Mouse (Mus musculus) adrenal gland, postnatal 10 days (tissue): ENCODE results near the gene Pld1. TPM values are rescaled to one million over a fixed set of nuclear protein-coding genes. Genes with fewer than 3 reads are reported as not detected.
"Not testable (repeated sequence)": the region's sequence is repeated elsewhere in the genome, so short reads cannot be mapped to it uniquely, and the experiment has no call there.

Experiments used
- DNase-seq: peaks from one replicate; pipeline ENCODE4 v3.0.0; 2021; ENCODE audit warnings: mixed read lengths
- total RNA-seq, 2 experiments: library from RNA; stranded (reverse); gene quantifications; 2 replicates each; pipeline ENCODE4 v1.2.3; 2021

The Pld1 gene
- total RNA-seq, 2 experiments from 2014 or later, result 11.7 to 12.6 TPM

- peak; percentile 22 for DNase-seq
Observed at GRCm38 (mm10) chr3:27942991-27943390, 4.5 kb downstream of the Pld1 start.

DNA sequence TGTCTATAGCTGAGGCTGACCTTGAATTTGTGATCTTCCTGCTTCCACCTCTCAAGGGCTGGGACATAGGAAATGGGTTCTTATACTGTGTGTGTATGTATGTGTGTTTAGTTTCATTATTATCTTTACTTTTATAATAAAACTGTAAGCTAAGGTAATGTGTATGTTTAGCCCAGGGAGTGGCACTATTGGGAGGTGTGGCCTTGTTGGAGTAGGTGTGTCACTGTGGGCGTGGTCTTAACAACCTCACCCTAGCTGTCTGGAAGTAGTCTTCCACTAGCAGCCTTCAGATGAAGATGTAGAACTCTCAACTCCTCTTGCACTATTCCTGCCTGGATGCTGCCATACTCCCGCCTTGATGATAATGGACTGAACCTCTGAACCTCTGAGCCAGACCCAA is 6.9 kb downstream of the Pld1 start:
- DNase-seq, result not testable (repeated sequence)

GRCm38 (mm10) chr3:27949175-27949872 is 10.8 kb downstream of the Pld1 start:
- no peak for DNase-seq

DNA sequence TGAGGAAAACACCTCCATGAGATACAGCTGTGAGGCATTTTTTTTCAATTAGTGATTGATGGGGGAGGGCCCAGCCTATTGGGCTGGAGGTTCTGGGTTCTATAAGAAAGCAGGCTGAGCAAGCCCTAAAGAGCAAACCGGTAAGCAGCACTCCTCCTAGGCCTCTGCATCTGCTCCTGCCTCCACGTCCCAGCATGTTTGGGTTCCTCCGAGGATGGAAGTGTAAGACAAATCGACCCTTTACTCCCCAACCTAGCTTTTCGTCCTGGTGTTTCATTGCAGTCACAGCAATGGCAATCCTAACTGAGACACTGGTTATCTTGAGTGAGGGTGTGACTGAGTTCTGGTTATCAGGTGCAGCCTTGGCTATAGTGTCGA is 11.4 kb downstream of the Pld1 start:
- no peak for DNase-seq

DNA sequence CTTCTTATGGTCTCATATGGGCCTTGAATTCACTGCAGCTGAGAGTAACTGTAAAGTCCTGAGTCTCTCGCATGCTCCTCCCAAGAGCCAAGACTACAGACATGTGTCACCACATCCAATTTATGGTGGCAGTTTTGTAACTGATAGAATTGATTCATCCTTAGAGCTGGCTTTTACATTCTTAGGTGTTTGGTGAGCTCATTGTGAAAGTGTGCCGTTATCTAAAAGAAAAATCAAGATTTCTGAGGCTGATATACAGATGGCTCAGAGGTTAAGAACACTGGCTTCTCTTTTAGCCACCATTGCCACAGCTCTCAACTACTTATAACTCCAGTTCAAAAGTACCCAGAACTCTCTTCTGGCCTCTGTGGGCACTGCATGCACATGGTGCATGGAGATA is 12.2 kb downstream of the Pld1 start:
- DNase-seq, result no peak

GRCm38 (mm10) chr3:27951721-27952120 is 13.2 kb downstream of the Pld1 start:
- no peak for DNase-seq

DNA sequence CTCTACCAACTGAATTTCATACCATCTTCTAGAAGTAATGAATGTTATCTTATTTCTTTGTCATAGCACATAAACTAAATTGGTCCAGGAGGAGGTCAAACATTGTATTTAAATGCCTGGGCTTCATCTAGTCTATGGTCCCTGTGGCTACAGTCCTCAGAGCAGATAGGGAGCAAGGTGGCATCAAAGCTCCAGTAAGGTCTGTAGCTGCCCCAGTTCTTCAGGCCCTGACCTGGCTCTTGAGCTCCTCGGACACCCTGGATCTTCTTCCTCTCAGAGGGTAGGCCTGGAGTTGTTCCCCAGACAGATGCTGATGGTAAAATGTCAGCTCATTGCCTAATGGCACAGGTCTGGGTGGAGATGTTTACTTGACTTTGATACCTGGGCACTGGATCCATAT is 17.5 kb downstream of the Pld1 start:
- no peak for DNase-seq

DNA sequence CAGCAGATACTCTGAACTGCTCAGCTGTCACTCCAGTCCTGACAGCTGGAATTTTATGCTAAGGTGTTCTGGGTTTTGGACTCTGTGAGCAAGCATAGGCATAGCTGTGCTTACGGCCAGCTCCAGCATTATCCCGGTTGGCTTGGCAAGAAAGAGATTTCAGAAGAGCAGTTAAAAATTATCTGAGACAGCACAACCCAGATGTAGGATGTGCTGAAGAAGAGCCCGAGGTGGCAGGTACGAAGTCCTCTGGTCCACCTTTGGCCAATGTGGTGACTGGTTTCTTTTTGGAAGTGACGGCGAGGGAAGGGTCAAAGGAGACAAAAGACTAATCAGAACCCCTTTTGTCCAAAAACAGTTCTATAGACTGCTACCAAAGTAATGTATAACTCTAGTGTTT is 20.7 kb downstream of the Pld1 start:
- no peak for DNase-seq

- no peak for DNase-seq
Observed at GRCm38 (mm10) chr3:27961162-27961561, 22.7 kb downstream of the Pld1 start.

DNA sequence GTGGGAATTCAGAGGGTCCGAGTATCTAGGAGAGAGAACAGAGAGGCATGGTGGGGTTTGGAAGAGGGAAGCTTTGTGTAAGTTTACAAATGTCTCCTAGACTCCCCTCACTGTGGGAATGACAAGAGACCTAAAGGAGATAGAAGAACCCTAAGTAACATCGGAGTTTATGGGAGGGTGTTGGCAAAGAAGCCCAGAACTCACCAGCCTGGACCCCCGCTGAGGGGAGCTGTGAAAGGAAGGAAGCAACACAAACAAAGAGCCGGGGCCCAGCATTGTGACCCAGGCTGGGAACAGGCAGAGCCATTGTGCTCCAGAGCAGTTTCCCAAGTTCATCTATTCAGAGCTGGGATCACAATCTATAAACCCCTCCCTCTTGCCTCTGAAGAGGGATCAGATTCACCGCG is 25.3 kb downstream of the Pld1 start:
- DNase-seq, result no peak

- no peak for DNase-seq
Observed at GRCm38 (mm10) chr3:27968671-27969070, 30.2 kb downstream of the Pld1 start.

DNA sequence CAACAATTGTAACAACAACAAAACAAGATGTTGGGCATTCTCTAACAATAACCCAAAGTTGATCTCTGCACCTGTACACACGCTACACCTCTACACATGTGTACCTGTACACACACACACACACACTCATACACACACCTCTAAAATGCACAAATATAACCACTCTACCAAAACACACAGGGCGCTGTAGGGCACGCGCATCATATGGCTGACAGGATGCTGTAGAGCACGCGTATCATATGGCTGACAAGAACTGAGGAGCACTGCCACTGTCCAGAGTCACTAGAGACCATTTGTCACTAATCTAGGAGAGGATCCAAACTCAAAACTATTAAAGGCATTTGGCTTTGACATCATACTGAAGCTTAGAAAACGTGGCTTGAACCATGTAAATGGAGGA is 35.4 kb downstream of the Pld1 start:
- no peak for DNase-seq

- no peak for DNase-seq
Observed at GRCm38 (mm10) chr3:27974981-27975380, 36.5 kb downstream of the Pld1 start.

- DNase-seq, result no peak
Observed at GRCm38 (mm10) chr3:27976931-27977544, 38.5 kb downstream of the Pld1 start.

DNA sequence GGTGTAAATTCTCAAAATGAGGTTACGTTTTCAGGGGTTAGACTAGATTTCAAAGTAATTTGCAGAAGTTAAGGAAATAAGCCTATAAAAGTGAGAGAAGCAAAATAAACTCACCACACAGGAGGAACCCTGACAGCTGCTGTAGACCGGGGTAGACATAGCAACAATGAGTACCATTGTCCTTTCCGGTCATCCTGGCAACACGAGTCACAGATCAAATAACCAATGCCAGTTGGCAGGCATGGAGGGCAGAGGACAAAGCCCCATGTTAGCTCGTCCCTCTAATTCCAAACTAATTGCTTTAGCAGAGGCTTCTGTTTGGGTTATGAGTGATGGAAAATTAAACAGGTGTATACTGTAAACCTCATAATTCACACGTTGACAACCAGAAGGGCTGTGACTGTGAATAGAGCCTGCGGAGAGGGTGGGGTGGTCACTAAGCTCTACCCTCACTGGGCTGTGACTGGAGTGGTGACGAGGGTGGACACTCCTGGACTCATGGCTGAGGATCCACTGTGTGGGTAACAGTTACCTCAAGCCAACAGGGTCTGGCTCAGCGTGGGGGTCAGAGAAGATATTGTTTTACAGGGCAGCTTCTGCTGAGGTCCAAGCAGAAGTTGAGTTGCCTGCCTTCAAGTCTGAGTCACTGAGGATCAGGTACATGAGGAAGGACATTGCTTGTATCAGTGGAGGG is 39.7 kb downstream of the Pld1 start:
- DNase-seq, result no peak

DNA sequence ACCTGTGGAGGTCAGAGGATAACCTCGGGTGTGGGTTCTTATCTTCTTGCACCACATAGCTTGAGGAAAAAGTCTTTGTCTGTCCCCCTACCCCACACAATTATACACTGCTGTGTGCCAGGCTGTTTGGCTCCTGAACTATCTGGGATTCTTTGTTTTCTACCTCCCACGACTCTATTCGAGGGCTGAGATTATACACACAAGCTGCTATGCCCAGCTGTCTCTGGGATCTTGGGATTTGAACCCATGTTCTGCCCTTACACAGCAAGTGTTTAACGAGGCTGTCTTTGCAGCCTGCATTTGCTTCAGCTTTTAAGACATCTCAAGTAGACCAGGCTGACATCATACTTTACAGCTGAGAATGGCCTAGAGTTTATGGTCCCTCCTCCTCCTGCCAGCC is 43.1 kb downstream of the Pld1 start:
- no peak for DNase-seq

DNA sequence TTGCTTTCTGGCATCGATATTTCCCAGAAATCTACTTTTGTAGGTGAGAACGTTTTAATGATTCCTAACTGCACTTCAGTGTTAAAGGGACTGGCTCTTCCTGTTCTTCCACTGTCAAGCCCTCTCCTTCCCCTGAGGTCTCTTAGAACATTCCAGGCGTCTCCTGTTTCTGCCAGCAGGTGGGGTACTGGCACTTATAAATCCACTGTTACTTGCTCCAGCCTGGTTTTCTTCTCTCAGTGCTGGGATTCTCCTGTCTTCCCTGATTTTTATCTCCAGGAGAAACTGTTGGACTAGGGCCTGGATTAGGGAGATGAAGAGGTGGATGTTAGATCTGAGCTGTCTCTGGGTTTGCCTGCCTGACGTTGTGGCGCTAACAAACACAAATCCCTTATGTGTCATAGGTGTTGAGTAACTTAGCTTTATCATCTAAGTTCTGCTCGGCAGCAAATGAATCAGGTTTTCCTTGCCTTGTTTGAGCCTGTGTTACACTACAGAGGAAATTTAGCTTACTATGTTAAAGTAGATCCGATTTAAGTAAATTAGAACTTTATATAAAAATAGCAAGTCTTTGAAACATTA is 44.0 kb downstream of the Pld1 start:
- DNase-seq, result peak; percentile 77

- peak; percentile 38 for DNase-seq
Observed at GRCm38 (mm10) chr3:27983274-27983673, 44.8 kb downstream of the Pld1 start.

- peak; percentile 76 for DNase-seq
Observed at GRCm38 (mm10) chr3:27983935-27984577, 45.6 kb downstream of the Pld1 start.

DNA sequence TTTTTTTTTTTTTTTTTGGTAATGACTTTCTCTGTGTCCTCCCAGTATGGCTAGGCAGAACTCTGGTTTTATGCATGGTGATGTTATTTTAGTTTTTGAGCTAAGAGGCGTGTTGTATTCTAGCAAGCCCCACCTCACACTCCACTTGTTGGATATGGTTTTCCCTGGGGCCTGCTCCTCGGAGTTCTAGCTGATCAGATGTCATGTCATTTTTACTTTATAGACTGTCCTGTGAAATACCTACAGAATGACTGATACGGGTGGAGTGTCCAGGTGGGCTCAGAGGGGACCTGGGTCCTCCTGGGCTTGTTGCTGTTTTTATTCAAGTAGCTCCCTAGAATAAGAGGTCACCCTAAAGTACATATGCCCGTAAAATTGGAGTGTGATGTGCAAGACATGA is 46.1 kb downstream of the Pld1 start:
- DNase-seq, result no peak

- no peak for DNase-seq
Observed at GRCm38 (mm10) chr3:27985344-27985743, 46.8 kb downstream of the Pld1 start.

DNA sequence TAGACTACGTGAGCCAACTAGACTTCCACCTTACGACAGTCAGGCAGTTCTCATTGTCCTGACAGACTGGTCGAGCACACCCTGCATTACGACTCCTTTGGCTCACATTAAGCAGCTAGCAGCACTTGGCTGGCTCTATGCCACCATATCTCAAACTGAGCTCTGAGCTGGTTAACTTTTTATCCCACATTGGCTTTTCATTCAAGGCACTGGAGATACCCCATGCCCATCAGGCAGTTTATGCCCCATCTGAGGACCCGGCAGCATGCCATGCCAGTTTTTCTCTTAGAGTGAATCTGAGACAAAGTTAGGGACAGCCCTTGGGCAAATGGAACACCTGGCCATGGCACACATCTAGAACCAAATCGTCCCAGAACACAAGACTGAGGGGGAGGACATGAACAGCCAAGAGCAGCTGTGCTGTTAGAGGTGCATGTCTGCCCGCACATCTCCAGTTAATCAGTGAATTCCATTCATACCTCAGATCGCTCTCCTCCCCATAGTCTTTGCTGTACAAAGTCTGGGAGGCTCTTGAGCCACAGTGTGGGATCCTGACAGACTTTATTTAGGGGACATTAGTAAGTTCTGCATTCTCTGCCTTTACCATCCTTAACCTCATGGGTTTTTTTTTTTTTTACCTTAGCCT is 49.5 kb downstream of the Pld1 start:
- DNase-seq, result no peak
